Mouse (Mus musculus) liver, embryonic 15.5 days (tissue): ENCODE measurements around the gene Ctnnd1. TPM values are rescaled to one million over a fixed set of nuclear protein-coding genes. Genes with fewer than 3 reads are reported as not detected.
"Not testable (repeated sequence)": the region's sequence is repeated elsewhere in the genome, so short reads cannot be mapped to it uniquely, and the experiment has no call there.

ENCODE experiments used
- ATAC-seq: fragments of 200-750 bp; cut with Nextera tagmentation; 2 replicates; pipeline ENCODE4 v1.8.0; 2017; ENCODE audit warnings: moderate number of reproducible peaks, mild to moderate bottlenecking, moderate library complexity; ENCODE audit not compliant: insufficient read depth
- H3K27ac ChIP-seq: fragments of 300-500 bp; sonication (generic); replicated peaks from 2 replicates; pipeline ENCODE4 v1.5.1; 2015; ENCODE audit warnings: mild to moderate bottlenecking, inconsistent platforms
- H3K27me3 ChIP-seq: fragments of 300-500 bp; sonication (generic); 2 replicates; pipeline ENCODE4 v1.6.1; 2015; ENCODE audit warnings: mild to moderate bottlenecking, inconsistent platforms
- H3K36me3 ChIP-seq: fragments of 300-500 bp; sonication (generic); replicated peaks from 2 replicates; pipeline ENCODE4 v1.6.1; 2015; ENCODE audit warnings: moderate library complexity, mild to moderate bottlenecking, inconsistent platforms
- H3K4me1 ChIP-seq: fragments of 300-500 bp; sonication (generic); replicated peaks from 2 replicates; pipeline ENCODE4 v1.6.1; 2015; ENCODE audit warnings: inconsistent platforms
- H3K4me2 ChIP-seq: fragments of 300-500 bp; sonication (generic); 2 replicates; pipeline ENCODE4 v1.6.1; 2015; ENCODE audit warnings: moderate library complexity, mild to moderate bottlenecking, inconsistent platforms
- H3K4me3 ChIP-seq: fragments of 300-500 bp; sonication (generic); replicated peaks from 2 replicates; pipeline ENCODE4 v1.5.1; 2015; ENCODE audit warnings: mild to moderate bottlenecking, inconsistent platforms
- H3K9ac ChIP-seq: fragments of 300-500 bp; sonication (generic); 2 replicates; pipeline ENCODE4 v1.6.1; 2015; ENCODE audit warnings: moderate library complexity, mild to moderate bottlenecking, inconsistent platforms
- H3K9me3 ChIP-seq: fragments of 300-500 bp; sonication (generic); replicated peaks from 2 replicates; pipeline ENCODE4 v1.6.1; 2016; ENCODE audit warnings: inconsistent platforms
- WGBS: fragments of 180-500 bp; shearing (Covaris S2); methylation state at CpG from one replicate; pipeline ENCODE4 v1.1.7; 2015; ENCODE audit warnings: mixed read lengths; ENCODE audit not compliant: insufficient replicate concordance; 5-methylcytosine and 5-hydroxymethylcytosine counted together
- polyA plus RNA-seq: library from polyadenylated mRNA; unstranded; fragments of >200 nt; fragmentation: Nextera tagmentation; extraction: Ambion mirVana; gene quantifications from 2 replicates; pipeline ENCODE4 v1.2.1, GENCODE M21; 2015

The Ctnnd1 gene
- 12.4 and 13.1 TPM in 2 replicates for polyA plus RNA-seq

GRCm38 (mm10) chr2:84650464-84651195 lies at the start of gene Ctnnd1:
Ctnnd1 (minus strand) TSS chr2:84650765.
- under 1% methylated on average over 15 of the region's 15 CpGs for WGBS
- peak within 1 kb of the TSS; percentile 77 for H3K4me2 ChIP-seq
- no peaks in the 10 kb centered on the region for H3K36me3 ChIP-seq
- H3K9me3 ChIP-seq = no peaks in the 10 kb centered on the region
- peak within 1 kb of the TSS; percentile 83 for H3K9ac ChIP-seq
- ATAC-seq = peak; percentile 82
- H3K4me1 ChIP-seq = peaks cover 23% of the 10 kb centered on the region
- peak within 1 kb of the TSS; percentile 88 for H3K27ac ChIP-seq
- no peaks in the 10 kb centered on the region for H3K27me3 ChIP-seq
- H3K4me3 ChIP-seq = peak within 1 kb of the TSS; percentile 75

- ATAC-seq = no peak
- no peak overlapping the region for H3K4me2 ChIP-seq
These were observed 44.6 kb upstream of the Ctnnd1 start for GRCm38 (mm10) chr2:84695007-84695695.

GRCm38 (mm10) chr2:84690050-84690449 lies 39.5 kb upstream of the Ctnnd1 start:
- H3K27ac ChIP-seq = no peak overlapping the region
- 87% methylated on average over 12 of the region's 12 CpGs for WGBS

More at GRCm38 (mm10) chr2:84695007-84695695, 44.6 kb upstream of the Ctnnd1 start:
- H3K36me3 ChIP-seq = peaks cover 94% of the 10 kb centered on the region
- H3K27ac ChIP-seq = no peak overlapping the region
- whole genome bisulfite sequencing = 83% methylated on average over 5 of the region's 5 CpGs
- no peak overlapping the region for H3K4me3 ChIP-seq
- H3K9ac ChIP-seq = no peak overlapping the region
- H3K4me1 ChIP-seq = no peaks in the 10 kb centered on the region
- no peaks in the 10 kb centered on the region for H3K9me3 ChIP-seq
- H3K27me3 ChIP-seq = no peaks in the 10 kb centered on the region

GRCm38 (mm10) chr2:84688080-84688844 lies 37.7 kb upstream of the Ctnnd1 start:
- peaks cover 89% of the 10 kb centered on the region for H3K36me3 ChIP-seq
- ATAC-seq = no peak
- no peak overlapping the region for H3K4me3 ChIP-seq
- peak overlapping the region; percentile 58 for H3K27ac ChIP-seq
- no peaks in the 10 kb centered on the region for H3K9me3 ChIP-seq
- WGBS = 57% methylated on average over 2 of the region's 2 CpGs
- no peaks in the 10 kb centered on the region for H3K27me3 ChIP-seq
- H3K4me1 ChIP-seq = peaks cover 24% of the 10 kb centered on the region
- H3K4me2 ChIP-seq = no peak overlapping the region
- H3K9ac ChIP-seq = no peak overlapping the region

More at GRCm38 (mm10) chr2:84690050-84690449, 39.5 kb upstream of the Ctnnd1 start:
- Histone ChIP-seq H3K4me3 (no peak overlapping the region), H3K27me3 (no peaks in the 10 kb centered on the region), H3K36me3 (peaks cover 94% of the 10 kb centered on the region), H3K4me2 (no peak overlapping the region), H3K4me1 (peaks cover 14% of the 10 kb centered on the region), H3K9me3 (no peaks in the 10 kb centered on the region), H3K9ac (no peak overlapping the region)
- ATAC-seq = no peak

GRCm38 (mm10) chr2:84682605-84683183 lies 32.1 kb upstream of the Ctnnd1 start:
- Histone ChIP-seq H3K4me3 (peak overlapping the region; percentile 38), H3K27ac (peak overlapping the region; percentile 99), H3K4me2 (peak overlapping the region; percentile 64), H3K36me3 (peaks cover 50% of the 10 kb centered on the region), H3K9me3 (no peaks in the 10 kb centered on the region), H3K9ac (peak overlapping the region; percentile 52), H3K4me1 (peaks cover 49% of the 10 kb centered on the region), H3K27me3 (no peaks in the 10 kb centered on the region)
- peak; percentile 50 for ATAC-seq
- 24% methylated on average over 6 of the region's 6 CpGs for WGBS

GRCm38 (mm10) chr2:84679016-84679415 lies 28.5 kb upstream of the Ctnnd1 start, which contains the start of gene Tmx2:
Tmx2 (minus strand) TSS chr2:84679140.
- Histone ChIP-seq H3K27ac (peak within 1 kb of the TSS; percentile 90), H3K4me3 (peak within 1 kb of the TSS; percentile 87)
- 7% methylated on average over 8 of the region's 8 CpGs for WGBS

GRCm38 (mm10) chr2:84677968-84678880 lies 27.7 kb upstream of the Ctnnd1 start, which contains the start of the genes Gm28635 and Med19:
Gm28635 (minus strand) TSS chr2:84678041.
Med19 (plus strand) TSS chr2:84678402.
- 0% methylated on average over 44 of the region's 44 CpGs for WGBS

More at GRCm38 (mm10) chr2:84679016-84679415, 28.5 kb upstream of the Ctnnd1 start, which contains the start of gene Tmx2:
- Histone ChIP-seq H3K4me2 (peak within 1 kb of the TSS; percentile 81), H3K9me3 (no peaks in the 10 kb centered on the region), H3K9ac (peak within 1 kb of the TSS; percentile 87), H3K4me1 (peaks cover 59% of the 10 kb centered on the region), H3K36me3 (peaks cover 35% of the 10 kb centered on the region), H3K27me3 (no peaks in the 10 kb centered on the region)
- no peak for ATAC-seq

GRCm38 (mm10) chr2:84677270-84677967 lies 26.9 kb upstream of the Ctnnd1 start:
- peak; percentile 40 for ATAC-seq
- Histone ChIP-seq H3K27me3 (no peaks in the 10 kb centered on the region), H3K9me3 (no peaks in the 10 kb centered on the region), H3K4me2 (peak overlapping the region; percentile 80), H3K36me3 (peaks cover 50% of the 10 kb centered on the region), H3K4me1 (peaks cover 47% of the 10 kb centered on the region), H3K4me3 (peak overlapping the region; percentile 87), H3K9ac (peak overlapping the region; percentile 61), H3K27ac (peak overlapping the region; percentile 75)
- WGBS = 7% methylated on average over 22 of the region's 22 CpGs

More at GRCm38 (mm10) chr2:84677968-84678880, 27.7 kb upstream of the Ctnnd1 start, which contains the start of the genes Gm28635 and Med19:
- Histone ChIP-seq H3K4me2 (peak within 1 kb of the TSS; percentile 81), H3K4me3 (peak within 1 kb of the TSS; percentile 87), H3K36me3 (peaks cover 42% of the 10 kb centered on the region), H3K9me3 (no peaks in the 10 kb centered on the region), H3K27ac (peak within 1 kb of the TSS; percentile 90), H3K4me1 (peaks cover 54% of the 10 kb centered on the region), H3K9ac (peak within 1 kb of the TSS; percentile 87), H3K27me3 (no peaks in the 10 kb centered on the region)
- ATAC-seq = peak; percentile 96

- H3K36me3 ChIP-seq = peaks cover 38% of the 10 kb centered on the region
These were observed 21.0 kb upstream of the Ctnnd1 start for GRCm38 (mm10) chr2:84671535-84671934.

More at GRCm38 (mm10) chr2:84671535-84671934, 21.0 kb upstream of the Ctnnd1 start:
- not testable (repeated sequence) for H3K27me3 ChIP-seq, ATAC-seq, H3K27ac ChIP-seq, H3K9me3 ChIP-seq, H3K9ac ChIP-seq, H3K4me3 ChIP-seq
- Histone ChIP-seq H3K4me2 (peak overlapping the region; percentile 88; the same call in 1 of the 2 replicates), H3K4me1 (peaks cover 33% of the 10 kb centered on the region)
- 69% methylated on average over 4 of the region's 5 CpGs for WGBS
